Mouse (Mus musculus) embryonic fibroblast, embryonic 13.5 days (primary cell): ENCODE measurements around the gene Emb. TPM values are rescaled to one million over a fixed set of nuclear protein-coding genes. Genes with fewer than 3 reads are reported as not detected.
"Not testable (repeated sequence)": the region's sequence is repeated elsewhere in the genome, so short reads cannot be mapped to it uniquely, and the experiment has no call there.

Experiments used
- H3K27ac ChIP-seq: 2 replicates; pipeline ENCODE4 v1.5.1; 2012; ENCODE audit warnings: low read length, control low read depth, inconsistent platforms; ENCODE audit not compliant: insufficient read depth
- H3K4me1 ChIP-seq: 2 replicates; pipeline ENCODE4 v1.6.1; 2011; ENCODE audit warnings: low read length; ENCODE audit not compliant: control insufficient read depth, insufficient read depth
- H3K4me3 ChIP-seq: 2 replicates; pipeline ENCODE4 v1.5.1; 2011; ENCODE audit warnings: mild to moderate bottlenecking, control low read depth, low read length; ENCODE audit not compliant: insufficient read depth
- CTCF ChIP-seq: IDR thresholded peaks from 2 replicates; pipeline ENCODE4 v1.5.1; 2011; ENCODE audit warnings: mild to moderate bottlenecking, control low read depth, low read length, moderate library complexity, borderline replicate concordance; ENCODE audit not compliant: insufficient read depth
- POLR2A ChIP-seq: IDR thresholded peaks from 2 replicates; pipeline ENCODE4 v1.6.1; 2011; ENCODE audit warnings: low read depth, mild to moderate bottlenecking, control low read depth, low read length, moderate library complexity
- polyA plus RNA-seq: library from polyadenylated mRNA; stranded (reverse); fragments of >200 nt; gene quantifications from 2 replicates; pipeline ENCODE4 v1.2.4, GENCODE M21; 2011; ENCODE audit warnings: low read depth; ENCODE audit not compliant: missing spikeins, insufficient read length

Emb gene
- polyA plus RNA-seq = 39.9 and 59.8 TPM in 2 replicates

- no peaks in the 10 kb centered on the region for H3K4me1 ChIP-seq
- H3K27ac ChIP-seq = no peak within 1 kb of the TSS
- H3K4me3 ChIP-seq = no peak within 1 kb of the TSS
- TF ChIP-seq CTCF = no peak
Observed at GRCm38 (mm10) chr13:117208236-117208635, at the start of gene Emb. Gene Emb (plus strand): TSS chr13:117208536.

DNA sequence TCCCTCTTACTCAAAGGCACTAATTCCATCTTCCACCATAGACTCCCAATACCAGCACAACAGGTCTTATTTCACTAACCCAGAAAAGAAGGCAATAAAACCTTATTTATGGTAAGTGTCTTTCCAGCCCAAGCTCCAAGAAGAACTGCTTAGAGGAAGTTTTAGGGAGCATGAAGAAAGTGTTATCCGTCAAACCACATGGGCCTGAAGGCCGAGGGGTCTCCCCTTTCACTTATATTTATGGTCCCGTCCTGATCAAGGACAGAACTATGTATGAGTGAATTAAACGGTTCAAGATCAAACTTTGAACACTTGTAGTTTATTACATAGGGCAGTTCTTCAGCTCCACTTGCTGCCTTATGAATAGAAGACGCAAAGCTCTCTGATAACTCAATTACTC lies 44.4 kb upstream of the Emb start:
- no peak overlapping the region for H3K4me3 ChIP-seq
- no peak overlapping the region for H3K27ac ChIP-seq
- no peak for TF ChIP-seq POLR2A
- no peak for TF ChIP-seq CTCF
- no peaks in the 10 kb centered on the region for H3K4me1 ChIP-seq

DNA sequence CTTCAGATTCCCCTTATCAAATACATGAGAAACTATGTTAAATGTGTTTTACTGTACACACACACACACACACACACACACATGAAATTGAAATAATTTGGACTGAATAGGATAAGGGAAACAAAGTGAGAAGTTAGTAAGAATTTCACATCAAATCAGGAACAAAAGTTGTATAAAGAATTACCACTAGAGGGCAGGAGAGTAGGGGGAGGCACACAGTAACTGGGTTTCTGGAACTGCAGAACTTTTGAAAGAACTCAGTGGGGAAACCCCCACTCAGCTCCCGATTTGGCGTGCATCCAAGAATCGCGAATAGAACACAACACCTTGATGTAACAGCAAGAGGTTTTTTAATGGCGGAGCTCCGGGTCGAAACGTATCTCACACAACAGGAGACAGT lies 43.3 kb upstream of the Emb start:
- no peak overlapping the region for H3K4me3 ChIP-seq
- H3K27ac ChIP-seq = no peak overlapping the region
- no peak for TF ChIP-seq POLR2A
- no peak for TF ChIP-seq CTCF
- no peaks in the 10 kb centered on the region for H3K4me1 ChIP-seq

GRCm38 (mm10) chr13:117180912-117181311 lies 27.4 kb upstream of the Emb start:
- H3K27ac ChIP-seq, H3K4me1 ChIP-seq, H3K4me3 ChIP-seq: not testable (repeated sequence)

DNA sequence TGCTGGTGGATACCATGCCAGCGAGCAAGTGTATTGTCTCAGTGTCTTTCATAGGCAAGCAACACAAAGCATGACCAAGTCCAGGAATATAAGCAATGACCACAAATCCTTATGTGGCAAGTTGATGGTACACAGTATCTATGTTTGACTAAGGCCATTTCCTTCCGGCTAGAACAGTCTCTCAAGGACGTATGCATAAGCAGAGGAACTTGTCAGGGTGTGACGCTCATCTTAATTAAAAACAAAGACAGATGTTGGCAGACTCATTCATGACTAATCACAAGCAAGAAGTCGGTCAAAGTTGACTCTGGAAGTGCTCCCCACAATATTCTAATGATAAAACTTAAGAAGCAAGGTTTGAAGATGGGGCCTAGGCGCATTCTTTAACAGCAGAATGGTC lies 25.0 kb upstream of the Emb start:
- no peak for TF ChIP-seq CTCF
- TF ChIP-seq POLR2A = no peak
- Histone ChIP-seq H3K4me3 (no peak overlapping the region), H3K27ac (no peak overlapping the region), H3K4me1 (no peaks in the 10 kb centered on the region)

DNA sequence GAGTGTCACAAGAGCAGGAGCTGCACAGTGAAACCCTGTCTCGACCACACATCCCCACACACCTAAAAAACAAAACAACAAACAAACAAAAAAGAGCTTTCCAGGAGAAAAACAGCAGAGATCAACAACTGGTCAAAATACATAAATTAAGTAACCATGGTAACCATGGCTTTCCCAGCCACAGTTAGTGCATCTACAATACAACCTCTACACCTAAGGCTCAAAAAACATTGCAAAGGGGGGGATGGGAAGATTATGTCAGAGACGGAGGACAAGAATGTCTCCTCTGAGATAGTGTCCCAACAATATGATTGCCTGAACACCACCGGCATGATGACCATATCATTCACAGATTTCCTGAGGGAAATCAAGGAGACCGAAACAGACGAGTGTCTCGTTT lies 23.0 kb upstream of the Emb start:
- H3K4me1 ChIP-seq = no peaks in the 10 kb centered on the region
- TF ChIP-seq CTCF (no peak), POLR2A (no peak)
- no peak overlapping the region for H3K27ac ChIP-seq
- H3K4me3 ChIP-seq = no peak overlapping the region

DNA sequence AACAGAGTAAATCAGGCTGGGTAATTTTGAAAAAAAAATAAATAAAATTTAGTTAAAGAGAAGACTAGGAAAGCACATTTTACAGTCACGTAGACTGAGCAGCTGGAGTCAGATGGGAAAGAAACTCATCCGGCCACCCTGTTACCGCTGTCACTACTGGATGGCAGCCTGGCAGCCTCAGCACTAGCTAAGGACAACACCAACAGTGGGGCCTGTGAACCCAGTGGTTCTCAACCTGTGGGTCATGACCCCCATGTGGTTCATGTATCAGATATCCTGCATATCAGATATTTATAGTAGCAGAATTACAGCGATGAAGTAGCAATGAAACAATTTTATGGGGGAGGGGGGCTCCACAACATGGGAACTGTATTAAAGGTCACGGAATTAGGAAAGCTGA lies 16.2 kb upstream of the Emb start:
- TF ChIP-seq CTCF = no peak
- no peak for TF ChIP-seq POLR2A
- no peaks in the 10 kb centered on the region for H3K4me1 ChIP-seq
- H3K4me3 ChIP-seq = no peak overlapping the region
- no peak overlapping the region for H3K27ac ChIP-seq

DNA sequence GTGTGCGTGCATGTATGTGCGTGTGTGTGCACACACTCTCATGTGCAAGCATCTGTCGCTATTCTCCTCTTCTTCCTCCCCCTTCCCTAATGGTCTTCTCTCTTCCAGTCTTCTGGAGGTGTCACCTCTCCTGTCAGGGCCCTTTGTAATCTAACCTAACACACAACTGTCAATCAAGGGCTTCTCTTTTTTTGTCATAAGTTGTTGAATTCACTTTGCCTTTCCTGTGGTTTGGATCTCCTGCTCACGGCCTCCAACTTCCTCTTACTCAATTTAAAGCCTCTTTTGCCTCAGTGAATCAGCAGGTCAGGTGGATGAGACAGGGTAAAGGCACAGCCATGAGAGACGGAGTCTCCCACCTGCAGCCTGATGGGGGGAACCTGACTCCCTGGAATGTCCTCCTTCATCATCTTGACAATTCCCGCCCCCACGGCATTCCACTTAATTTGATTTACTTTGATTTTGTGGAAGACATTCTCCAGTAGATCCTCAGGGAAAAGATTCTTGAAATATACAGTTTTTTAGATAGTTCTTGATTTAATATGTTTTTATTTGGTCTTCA lies 14.8 kb upstream of the Emb start:
- Histone ChIP-seq H3K4me3 (no peak overlapping the region), H3K4me1 (no peaks in the 10 kb centered on the region), H3K27ac (no peak overlapping the region)
- no peak for TF ChIP-seq CTCF
- TF ChIP-seq POLR2A = no peak

- TF ChIP-seq CTCF (no peak), POLR2A (no peak)
- Histone ChIP-seq H3K27ac (no peak overlapping the region), H3K4me3 (no peak overlapping the region), H3K4me1 (no peaks in the 10 kb centered on the region)
Observed at GRCm38 (mm10) chr13:117195569-117196495, 12.5 kb upstream of the Emb start.

GRCm38 (mm10) chr13:117197666-117198065 lies 10.7 kb upstream of the Emb start:
- no peaks in the 10 kb centered on the region for H3K4me1 ChIP-seq
- no peak overlapping the region for H3K4me3 ChIP-seq
- TF ChIP-seq CTCF (no peak), POLR2A (no peak)
- no peak overlapping the region for H3K27ac ChIP-seq
